Mouse (Mus musculus) MEL (cell line): Measurements from ENCODE around the gene Tgds. TPM values are rescaled to one million over a fixed set of nuclear protein-coding genes. Genes with fewer than 3 reads are reported as not detected.
A peak's percentile ranks its signal among the peaks of the same experiment; 100 is the strongest.

ENCODE experiments used
- DNase-seq: peaks from one replicate; pipeline ENCODE4 v3.0.0; 2011; ENCODE audit warnings: low read depth, low spot score
- H3K27ac ChIP-seq: 2 replicates; pipeline ENCODE4 v1.5.1; 2012; ENCODE audit warnings: low read depth, mild to moderate bottlenecking, control low read depth, low read length, moderate library complexity; ENCODE audit not compliant: control insufficient read depth
- H3K27me3 ChIP-seq, 2 experiments: fragments of 150-350 bp in 1 of 2; sonication (generic) in 1 of 2; 2 replicates each; pipeline ENCODE4 v1.6.1; 2012; ENCODE audit warnings: low read length in 2 of 2, mild to moderate bottlenecking in 2 of 2, improper control_type of control experiment in 1 of 2, moderate library complexity in 1 of 2; ENCODE audit not compliant: insufficient read depth in 2 of 2, control insufficient read depth in 1 of 2
- H3K36me3 ChIP-seq, 2 experiments: 2 replicates each; pipeline ENCODE4 v1.6.1; 2012 to 2014; ENCODE audit warnings: low read length in 2 of 2, improper control_type of control experiment in 1 of 2, inconsistent platforms in 1 of 2, mild to moderate bottlenecking in 1 of 2; ENCODE audit not compliant: insufficient read depth in 2 of 2, control insufficient read depth in 1 of 2
- H3K4me1 ChIP-seq, 2 experiments: fragments of 150-350 bp in 1 of 2; sonication (generic) in 1 of 2; 2 replicates each; pipeline ENCODE4 v1.6.1; 2012; ENCODE audit warnings: low read length in 2 of 2, improper control_type of control experiment in 1 of 2, mild to moderate bottlenecking in 1 of 2; ENCODE audit not compliant: insufficient read depth in 2 of 2, control insufficient read depth in 1 of 2
- H3K4me3 ChIP-seq, 2 experiments: fragments of 150-350 bp in 1 of 2; sonication (generic) in 1 of 2; 2 replicates each; pipeline ENCODE4 v1.5.1; 2012; ENCODE audit warnings: low read depth in 2 of 2, low read length in 2 of 2, mild to moderate bottlenecking in 2 of 2, moderate library complexity in 2 of 2, control low read depth in 1 of 2, improper control_type of control experiment in 1 of 2; ENCODE audit not compliant: control insufficient read depth in 1 of 2, insufficient read depth in 1 of 2
- H3K79me2 ChIP-seq: 2 replicates; pipeline ENCODE4 v1.6.1; 2012; ENCODE audit warnings: mild to moderate bottlenecking, low read length, moderate library complexity; ENCODE audit not compliant: control insufficient read depth, poor library complexity, insufficient read depth
- H3K9ac ChIP-seq: 2 replicates; pipeline ENCODE4 v1.6.1; 2012; ENCODE audit warnings: low read depth, mild to moderate bottlenecking, control low read depth, low read length, moderate library complexity; ENCODE audit not compliant: control insufficient read depth, poor library complexity, severe bottlenecking
- H3K9me3 ChIP-seq: fragments of 150-350 bp; sonication (generic); replicated peaks from 2 replicates; pipeline ENCODE4 v1.6.1; 2012; ENCODE audit warnings: mild to moderate bottlenecking, low read length, improper control_type of control experiment, moderate library complexity; ENCODE audit not compliant: insufficient read depth
- BHLHE40 ChIP-seq: IDR thresholded peaks from 2 replicates; pipeline ENCODE4 v1.6.1; 2012; ENCODE audit warnings: low read depth, mild to moderate bottlenecking, inconsistent platforms, low read length, improper control_type of control experiment, borderline replicate concordance
- CHD1 ChIP-seq: IDR thresholded peaks from 2 replicates; pipeline ENCODE4 v1.6.1; 2012; ENCODE audit warnings: low read depth, mild to moderate bottlenecking, inconsistent platforms, low read length, improper control_type of control experiment
- CHD2 ChIP-seq: IDR thresholded peaks from 2 replicates; pipeline ENCODE4 v1.6.1; 2011; ENCODE audit warnings: low read length, improper control_type of control experiment
- ELF1 ChIP-seq: IDR thresholded peaks from 2 replicates; pipeline ENCODE4 v1.6.1; 2014; ENCODE audit warnings: low read depth, mild to moderate bottlenecking, inconsistent platforms, low read length, improper control_type of control experiment, moderate library complexity
- EP300 ChIP-seq, 2 experiments: IDR thresholded peaks; 2 replicates each; pipeline ENCODE4 v1.6.1; 2011; ENCODE audit warnings: improper control_type of control experiment in 2 of 2, low read length in 2 of 2, low read depth in 1 of 2, mild to moderate bottlenecking in 1 of 2
- ETS1 ChIP-seq: IDR thresholded peaks from 2 replicates; pipeline ENCODE4 v1.6.1; 2012; ENCODE audit warnings: low read depth, mild to moderate bottlenecking, inconsistent platforms, low read length, improper control_type of control experiment, moderate library complexity
- GABPA ChIP-seq: IDR thresholded peaks from 2 replicates; pipeline ENCODE4 v1.6.1; 2012; ENCODE audit warnings: low read depth, mild to moderate bottlenecking, inconsistent platforms, low read length, improper control_type of control experiment, moderate library complexity
- GATA1 ChIP-seq: IDR thresholded peaks from 2 replicates; pipeline ENCODE4 v1.6.1; 2011; ENCODE audit warnings: low read depth, low read length, improper control_type of control experiment
- HCFC1 ChIP-seq: IDR thresholded peaks from 2 replicates; pipeline ENCODE4 v1.6.1; 2012; ENCODE audit warnings: low read depth, mild to moderate bottlenecking, inconsistent platforms, low read length, improper control_type of control experiment, moderate library complexity
- JUND ChIP-seq: IDR thresholded peaks from 2 replicates; pipeline ENCODE4 v1.6.1; 2011; ENCODE audit warnings: low read depth, mild to moderate bottlenecking, improper control_type of control experiment, low read length
- MAFK ChIP-seq: IDR thresholded peaks from 2 replicates; pipeline ENCODE4 v1.6.1; 2011; ENCODE audit warnings: low read depth, mild to moderate bottlenecking, low read length, improper control_type of control experiment, borderline replicate concordance
- MAX ChIP-seq: IDR thresholded peaks from 2 replicates; pipeline ENCODE4 v1.6.1; 2011; ENCODE audit warnings: low read length, improper control_type of control experiment
- MEF2A ChIP-seq: IDR thresholded peaks from 2 replicates; pipeline ENCODE4 v1.6.1; 2014; ENCODE audit warnings: low read depth, mild to moderate bottlenecking, inconsistent platforms, low read length, improper control_type of control experiment; ENCODE audit not compliant: poor library complexity, insufficient replicate concordance, severe bottlenecking; ENCODE audit errors: extremely low read depth
- MXI1 ChIP-seq: IDR thresholded peaks from 2 replicates; pipeline ENCODE4 v1.6.1; 2011; ENCODE audit warnings: mild to moderate bottlenecking, low read depth, low read length, improper control_type of control experiment
- MYB ChIP-seq: IDR thresholded peaks from 2 replicates; pipeline ENCODE4 v1.6.1; 2011; ENCODE audit warnings: mild to moderate bottlenecking, low read depth, low read length, improper control_type of control experiment
- NRF1 ChIP-seq: IDR thresholded peaks from 2 replicates; pipeline ENCODE4 v1.6.1; 2014; ENCODE audit warnings: low read depth, mild to moderate bottlenecking, inconsistent platforms, low read length, improper control_type of control experiment, moderate library complexity; ENCODE audit not compliant: poor library complexity, insufficient read depth, severe bottlenecking
- POLR2A ChIP-seq, 2 experiments: IDR thresholded peaks; 2 replicates each; pipeline ENCODE4 v1.6.1; 2011 to 2012; ENCODE audit warnings: low read length in 2 of 2, mild to moderate bottlenecking in 2 of 2, control low read depth in 1 of 2, improper control_type of control experiment in 1 of 2, low read depth in 1 of 2, moderate library complexity in 1 of 2; ENCODE audit not compliant: control insufficient read depth in 1 of 2, insufficient read depth in 1 of 2, poor library complexity in 1 of 2
- POLR2AphosphoS2 ChIP-seq: IDR thresholded peaks from 2 replicates; pipeline ENCODE4 v1.6.1; 2011; ENCODE audit warnings: low read length, improper control_type of control experiment
- POLR2AphosphoS5 ChIP-seq: IDR thresholded peaks from 2 replicates; pipeline ENCODE4 v1.6.1; 2012; ENCODE audit warnings: low read depth, borderline replicate concordance, mild to moderate bottlenecking, inconsistent platforms, low read length, moderate library complexity, mixed read lengths
- RCOR1 ChIP-seq: IDR thresholded peaks from 2 replicates; pipeline ENCODE4 v1.6.1; 2012; ENCODE audit warnings: low read depth, mild to moderate bottlenecking, inconsistent platforms, low read length, improper control_type of control experiment
- SMC3 ChIP-seq: IDR thresholded peaks from 2 replicates; pipeline ENCODE4 v1.6.1; 2011; ENCODE audit warnings: low read depth, low read length, improper control_type of control experiment
- TAL1 ChIP-seq: IDR thresholded peaks from 2 replicates; pipeline ENCODE4 v1.6.1; 2012; ENCODE audit warnings: mild to moderate bottlenecking, inconsistent platforms, low read length, moderate library complexity, mixed read lengths
- TBP ChIP-seq: IDR thresholded peaks from 2 replicates; pipeline ENCODE4 v1.8.0; 2011; ENCODE audit warnings: low read depth, low read length, improper control_type of control experiment
- TCF12 ChIP-seq: IDR thresholded peaks from 2 replicates; pipeline ENCODE4 v1.6.1; 2014; ENCODE audit warnings: low read depth, mild to moderate bottlenecking, inconsistent platforms, low read length, improper control_type of control experiment, moderate library complexity
- UBTF ChIP-seq: IDR thresholded peaks from 2 replicates; pipeline ENCODE4 v1.6.1; 2012; ENCODE audit warnings: low read depth, mild to moderate bottlenecking, inconsistent platforms, low read length, improper control_type of control experiment, moderate library complexity, borderline replicate concordance; ENCODE audit not compliant: insufficient read depth
- USF1 ChIP-seq: IDR thresholded peaks from 2 replicates; pipeline ENCODE4 v1.6.1; 2014; ENCODE audit warnings: low read depth, mild to moderate bottlenecking, inconsistent platforms, low read length, improper control_type of control experiment, moderate library complexity
- ZC3H11A ChIP-seq: IDR thresholded peaks from 2 replicates; pipeline ENCODE4 v1.6.1; 2012; ENCODE audit warnings: low read depth, mild to moderate bottlenecking, inconsistent platforms, low read length, improper control_type of control experiment
- ZKSCAN1 ChIP-seq: IDR thresholded peaks from 2 replicates; pipeline ENCODE4 v1.6.1; 2012; ENCODE audit warnings: low read depth, mild to moderate bottlenecking, inconsistent platforms, low read length, improper control_type of control experiment, moderate library complexity
- ZMIZ1 ChIP-seq: IDR thresholded peaks from 2 replicates; pipeline ENCODE4 v1.6.1; 2012; ENCODE audit warnings: low read depth, mild to moderate bottlenecking, inconsistent platforms, low read length, improper control_type of control experiment, moderate library complexity
- ZNF384 ChIP-seq: IDR thresholded peaks from 2 replicates; pipeline ENCODE4 v1.6.1; 2012; ENCODE audit warnings: low read depth, mild to moderate bottlenecking, inconsistent platforms, low read length, improper control_type of control experiment
- polyA plus RNA-seq, 2 experiments: library from polyadenylated mRNA; stranded (reverse) in 1 of 2; unstranded in 1 of 2; fragments of >175 nt in 1 of 2; fragments of >200 nt in 1 of 2; gene quantifications; 2 replicates each; pipeline versions ENCODE4 v1.2.1 to v1.2.4; 2012; ENCODE audit warnings: low replicate concordance in 2 of 2, low read depth in 1 of 2; ENCODE audit not compliant: insufficient read length in 2 of 2, insufficient read depth in 1 of 2, missing spikeins in 1 of 2
- total RNA-seq: library from RNA; depleted of rRNA; stranded (reverse); fragments of 300-350 nt; gene quantifications from 2 replicates; pipeline ENCODE4 v1.2.3, GENCODE M21; 2012

Gene Tgds
- total and polyA plus RNA-seq, 3 experiments: 11.3 to 13.4 TPM; not detected in 1

- H3K27ac ChIP-seq: peak overlapping the region; percentile 75
- peaks cover 0 to 6% of the 10 kb centered on the region in 2 experiments; a peak in 2 of 4 replicates for H3K36me3 ChIP-seq
- no peaks in the 10 kb centered on the region for H3K9me3 ChIP-seq
- H3K4me1 ChIP-seq: peaks cover 0 to 6% of the 10 kb centered on the region in 2 experiments; a peak in 3 of 4 replicates
- DNase-seq: peak; percentile 62
- peak overlapping the region; percentile 78 to 90 for H3K4me3 ChIP-seq
- H3K27me3 ChIP-seq: no peaks in the 10 kb centered on the region; a peak in 1 of 4 replicates
- TF ChIP-seq UBTF (no peak), MEF2A (no peak), POLR2A (IDR thresholded peaks at IDR 0.05; ENCODE audit: control insufficient read depth in 1 of 2, insufficient read depth in 1 of 2, low read depth in 1 of 2, low read length in 2 of 2, poor library complexity in 1 of 2) (peak in 1 of 2 experiments; percentile 37; a peak in 1 of 4 replicates), ZNF384 (peak; percentile 59)
- H3K79me2 ChIP-seq: no peaks in the 10 kb centered on the region
- H3K9ac ChIP-seq: peak overlapping the region; percentile 67
Observed at GRCm38 (mm10) chr14:118180711-118181177, 48.2 kb upstream of the Tgds start.

- H3K9me3 ChIP-seq: no peaks in the 10 kb centered on the region
- peaks cover 0 to 9% of the 10 kb centered on the region in 2 experiments; a peak in 3 of 4 replicates for H3K4me1 ChIP-seq
- peak overlapping the region; percentile 75 for H3K27ac ChIP-seq
- H3K36me3 ChIP-seq: peaks cover 0 to 8% of the 10 kb centered on the region in 2 experiments; a peak in 2 of 4 replicates
- no peaks in the 10 kb centered on the region for H3K79me2 ChIP-seq
- H3K4me3 ChIP-seq: peak overlapping the region; percentile 78 to 90
- DNase-seq: peak; percentile 74
- H3K27me3 ChIP-seq: no peaks in the 10 kb centered on the region; a peak in 1 of 4 replicates
- H3K9ac ChIP-seq: peak overlapping the region; percentile 67
- no peak for TF ChIP-seq POLR2AphosphoS5
- no peak for TF ChIP-seq SMC3
- TF ChIP-seq ZC3H11A: no peak
- no peak for TF ChIP-seq ZKSCAN1
- no peak for TF ChIP-seq USF1
- no peak for TF ChIP-seq TBP
- 0 out of 4 replicates have a peak, but pooled peaks of 1 of the 2 experiments have one; percentile 9 for TF ChIP-seq POLR2A (IDR thresholded peaks at IDR 0.05; ENCODE audit: control insufficient read depth in 1 of 2, insufficient read depth in 1 of 2, low read depth in 1 of 2, low read length in 2 of 2, poor library complexity in 1 of 2)
- TF ChIP-seq MEF2A: no peak
- no peak for TF ChIP-seq TAL1
- TF ChIP-seq MAX: no peak
- 0 out of 4 replicates have a peak, but pooled peaks have one; percentile 8 to 14 for TF ChIP-seq EP300 (IDR thresholded peaks at IDR 0.05; ENCODE audit: low read depth in 1 of 2, low read length in 2 of 2)
- TF ChIP-seq MXI1: peak; percentile 31; the same call in 1 of the 2 replicates
- TF ChIP-seq MYB: no peak
- TF ChIP-seq MAFK: no peak
- no peak for TF ChIP-seq ZMIZ1
- TF ChIP-seq CHD1: no peak
- TF ChIP-seq UBTF: no peak
- TF ChIP-seq JUND: no peak
- no peak for TF ChIP-seq ZNF384
- no peak for TF ChIP-seq RCOR1
- peak; percentile 60 for TF ChIP-seq ETS1
- TF ChIP-seq NRF1: no peak
- no peak for TF ChIP-seq GATA1
- no peak for TF ChIP-seq GABPA
- no peak for TF ChIP-seq HCFC1
- no peak for TF ChIP-seq TCF12
- TF ChIP-seq BHLHE40: no peak
- no peak for TF ChIP-seq POLR2AphosphoS2
- TF ChIP-seq ELF1: peak; percentile 67
- no peak for TF ChIP-seq CHD2
Observed at GRCm38 (mm10) chr14:118180117-118180557, 47.6 kb upstream of the Tgds start.
